Mouse (Mus musculus): ENCODE measurements around the gene A130010J15Rik. TPM values are rescaled to one million over a fixed set of nuclear protein-coding genes. Genes with fewer than 3 reads are reported as not detected.

Gene A130010J15Rik
- polyA plus RNA-seq (2015; fragmentation: Nextera tagmentation; extraction: Ambion mirVana) = 14.2 and 15.7 TPM in 2 replicates

DNA sequence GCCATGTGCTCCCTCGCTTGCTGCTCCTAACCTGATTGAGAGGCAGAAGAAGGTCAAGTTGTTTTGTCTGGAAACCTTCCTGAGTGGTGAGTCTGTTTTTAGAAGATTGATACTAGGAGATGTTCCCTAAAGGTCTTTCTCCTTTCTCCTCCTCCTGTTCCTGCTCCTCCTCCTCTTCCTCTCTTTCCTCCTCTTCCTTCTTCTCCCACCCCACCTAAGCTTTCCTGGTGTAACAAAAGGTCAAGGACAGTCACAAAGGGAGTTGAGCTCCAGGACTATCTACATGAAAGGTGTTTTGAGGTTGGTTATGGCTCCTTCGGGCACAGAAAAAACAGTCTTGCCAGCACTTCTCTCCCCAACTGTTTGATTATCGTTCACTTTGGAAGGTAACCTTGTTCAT lies at the start of gene A130010J15Rik:
Gene A130010J15Rik (plus strand): TSS at position 301 of the 400 bp plus-strand sequence.
- no peak within 1 kb of the TSS for H3K9ac ChIP-seq (replicated peaks)
- H3K4me3 ChIP-seq = no peak within 1 kb of the TSS
- WGBS = 91% methylated on average over 3 of the region's 3 CpGs
- ATAC-seq (replicated peaks) = no peak
- H3K36me3 ChIP-seq = no peaks in the 10 kb centered on the region
- H3K4me2 ChIP-seq (replicated peaks) = no peak within 1 kb of the TSS
- no peak within 1 kb of the TSS for H3K27ac ChIP-seq (replicated peaks)
- no peaks in the 10 kb centered on the region for H3K9me3 ChIP-seq
- peaks cover 17% of the 10 kb centered on the region for H3K4me1 ChIP-seq
- H3K27me3 ChIP-seq = no peaks in the 10 kb centered on the region

DNA sequence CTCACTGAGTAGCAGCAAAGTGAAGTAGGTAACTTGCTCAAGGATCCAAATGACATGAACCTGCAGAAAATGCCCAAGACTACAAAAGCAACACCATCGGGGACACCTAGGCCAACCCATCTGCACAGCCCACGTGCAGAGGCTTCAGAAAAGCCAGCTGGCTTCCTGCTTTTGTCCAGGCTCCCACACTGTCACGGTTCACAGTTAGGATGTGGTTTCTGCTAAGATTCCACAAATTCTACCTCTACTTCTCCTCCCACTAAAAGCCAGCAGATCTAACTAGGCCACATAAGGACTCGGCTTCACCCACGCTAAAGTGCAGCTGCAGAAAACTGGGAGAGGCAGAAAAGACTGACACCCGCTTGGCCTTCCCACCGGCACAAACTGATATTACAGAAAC lies 45.1 kb upstream of the A130010J15Rik start:
- no peak for ATAC-seq (replicated peaks)
- H3K9ac ChIP-seq (replicated peaks) = no peak overlapping the region
- H3K4me2 ChIP-seq (replicated peaks) = no peak overlapping the region
- no peaks in the 10 kb centered on the region for H3K27me3 ChIP-seq
- WGBS = 93% methylated on average over 7 of the region's 7 CpGs
- H3K4me1 ChIP-seq = peaks cover 1% of the 10 kb centered on the region; the same call in 1 of the 2 replicates
- H3K27ac ChIP-seq (replicated peaks) = no peak overlapping the region
- peaks cover 85% of the 10 kb centered on the region for H3K36me3 ChIP-seq
- no peak overlapping the region for H3K4me3 ChIP-seq
- H3K9me3 ChIP-seq = no peaks in the 10 kb centered on the region

DNA sequence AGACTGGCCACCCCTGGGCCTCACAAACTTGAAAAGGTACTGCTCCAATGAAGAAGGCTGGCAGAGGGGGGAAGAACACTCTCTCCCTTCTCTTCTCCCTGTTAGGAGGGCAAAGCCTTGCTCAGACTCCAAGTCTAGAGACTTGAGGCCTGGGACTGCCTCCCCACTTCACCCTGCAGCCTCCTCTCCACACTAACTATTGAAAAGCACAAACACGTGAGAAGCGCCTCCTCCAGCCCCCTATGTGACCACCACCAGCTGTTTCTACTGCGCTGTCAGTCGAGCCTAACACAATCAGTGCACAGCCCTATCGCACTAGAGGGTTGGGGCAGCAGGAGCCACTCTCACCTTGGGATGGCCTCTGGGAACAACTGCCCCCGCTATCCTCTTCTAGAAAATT lies 44.6 kb upstream of the A130010J15Rik start:
- Histone ChIP-seq H3K4me2 (replicated peaks) (no peak overlapping the region), H3K4me3 (no peak overlapping the region), H3K4me1 (peaks cover 5% of the 10 kb centered on the region), H3K9me3 (no peaks in the 10 kb centered on the region), H3K36me3 (peaks cover 83% of the 10 kb centered on the region), H3K27ac (replicated peaks) (no peak overlapping the region), H3K27me3 (no peaks in the 10 kb centered on the region), H3K9ac (replicated peaks) (no peak overlapping the region)
- 96% methylated on average over 6 of the region's 6 CpGs for whole genome bisulfite sequencing
- ATAC-seq (replicated peaks) = no peak

DNA sequence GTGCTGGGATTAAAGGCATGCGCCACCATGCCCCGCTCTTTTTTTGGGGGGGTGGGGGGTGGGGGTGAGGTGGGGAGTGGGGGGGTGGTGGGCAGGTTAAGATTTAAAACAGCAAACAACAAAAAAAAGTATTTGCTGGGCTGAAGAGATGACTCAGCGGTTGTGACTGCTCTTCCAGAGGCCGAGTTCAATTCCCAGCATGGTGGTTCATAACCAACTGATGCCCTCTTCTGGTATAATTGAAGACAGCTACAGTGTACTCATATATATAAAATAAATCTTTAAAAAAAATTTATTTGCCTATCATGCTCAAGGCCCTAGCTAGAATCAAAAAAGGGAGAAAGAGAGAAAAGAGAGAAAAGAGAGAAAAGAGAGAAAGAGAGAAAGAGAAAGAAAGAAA lies 42.0 kb upstream of the A130010J15Rik start:
- no peak overlapping the region for H3K27ac ChIP-seq (replicated peaks)
- H3K4me2 ChIP-seq (replicated peaks) = no peak overlapping the region
- H3K9me3 ChIP-seq = no peaks in the 10 kb centered on the region
- no peaks in the 10 kb centered on the region for H3K27me3 ChIP-seq
- H3K4me1 ChIP-seq = peaks cover 17% of the 10 kb centered on the region
- peaks cover 60% of the 10 kb centered on the region for H3K36me3 ChIP-seq
- 75% methylated on average over 4 of the region's 4 CpGs for WGBS
- no peak for ATAC-seq (replicated peaks)
- H3K4me3 ChIP-seq = no peak overlapping the region
- H3K9ac ChIP-seq (replicated peaks) = no peak overlapping the region

DNA sequence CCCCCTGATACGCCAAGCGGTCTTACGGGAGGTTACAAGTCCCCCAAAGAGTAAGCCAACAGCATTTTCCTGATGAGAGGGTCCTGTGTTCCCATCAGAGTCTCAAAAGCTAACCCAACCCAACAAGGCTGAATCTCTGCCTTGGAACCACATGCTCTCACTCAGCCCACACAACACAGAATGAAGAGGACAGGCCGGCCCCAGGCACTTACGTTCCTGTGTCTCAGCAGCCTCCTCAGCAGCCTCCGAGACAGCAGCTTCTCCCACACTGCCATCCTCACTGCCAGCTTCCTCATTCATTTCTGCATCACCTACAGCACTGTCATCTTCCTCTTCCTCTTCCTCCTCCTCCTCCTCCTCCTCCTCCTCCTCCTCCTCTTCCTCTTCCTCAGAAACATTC lies 39.8 kb upstream of the A130010J15Rik start:
- Histone ChIP-seq H3K9ac (replicated peaks) (no peak overlapping the region), H3K4me1 (peaks cover 17% of the 10 kb centered on the region), H3K36me3 (peaks cover 37% of the 10 kb centered on the region), H3K27me3 (no peaks in the 10 kb centered on the region), H3K27ac (replicated peaks) (no peak overlapping the region), H3K4me3 (no peak overlapping the region), H3K4me2 (replicated peaks) (no peak overlapping the region), H3K9me3 (no peaks in the 10 kb centered on the region)
- no peak for ATAC-seq (replicated peaks)
- 95% methylated on average over 6 of the region's 6 CpGs for WGBS

DNA sequence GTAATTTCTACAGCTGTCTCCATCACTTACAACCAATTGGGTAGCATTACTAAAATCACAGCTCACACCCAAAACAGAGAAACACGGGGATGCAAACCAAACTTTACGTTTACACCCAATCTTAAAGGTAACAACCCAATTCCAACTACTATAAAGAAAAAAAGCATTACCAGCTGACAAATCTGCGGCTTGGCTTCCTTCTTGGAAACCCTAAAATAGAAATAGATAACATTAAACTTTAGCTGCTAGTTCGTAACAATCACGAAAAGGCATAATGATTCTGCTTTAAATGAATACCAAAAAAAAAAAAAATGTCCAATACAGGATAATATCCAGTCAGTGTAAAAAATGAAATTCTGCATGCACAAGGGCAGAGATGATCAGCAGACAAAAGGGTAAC lies 38.5 kb upstream of the A130010J15Rik start:
- peaks cover 25% of the 10 kb centered on the region for H3K36me3 ChIP-seq

GRCm38 (mm10) chr1:193129786-193130455 lies 37.9 kb upstream of the A130010J15Rik start, which contains the start of gene Diexf:
Gene Diexf (minus strand): TSS chr1:193130272.
- H3K4me3 ChIP-seq = peak within 1 kb of the TSS; percentile 86
- ATAC-seq (replicated peaks) = peak; percentile 94
- WGBS = under 1% methylated on average over 61 of the region's 61 CpGs
- H3K9me3 ChIP-seq = no peaks in the 10 kb centered on the region
- peaks cover 17% of the 10 kb centered on the region for H3K4me1 ChIP-seq
- peaks cover 21% of the 10 kb centered on the region for H3K36me3 ChIP-seq
- H3K27me3 ChIP-seq = no peaks in the 10 kb centered on the region
- peak within 1 kb of the TSS; percentile 73 for H3K27ac ChIP-seq (replicated peaks)
- H3K9ac ChIP-seq (replicated peaks) = peak within 1 kb of the TSS; percentile 73
- H3K4me2 ChIP-seq (replicated peaks) = peak within 1 kb of the TSS; percentile 51

More for the DNA sequence above, 38.5 kb upstream of the A130010J15Rik start:
- no peak overlapping the region for H3K27ac ChIP-seq (replicated peaks)
- no peak for ATAC-seq (replicated peaks)
- peak overlapping the region; percentile 73 for H3K9ac ChIP-seq (replicated peaks)
- no peaks in the 10 kb centered on the region for H3K9me3 ChIP-seq
- peaks cover 17% of the 10 kb centered on the region for H3K4me1 ChIP-seq
- H3K4me2 ChIP-seq (replicated peaks) = peak overlapping the region; percentile 51
- WGBS = 33% methylated on average over 5 of the region's 5 CpGs
- peak overlapping the region; percentile 86 for H3K4me3 ChIP-seq
- no peaks in the 10 kb centered on the region for H3K27me3 ChIP-seq

DNA sequence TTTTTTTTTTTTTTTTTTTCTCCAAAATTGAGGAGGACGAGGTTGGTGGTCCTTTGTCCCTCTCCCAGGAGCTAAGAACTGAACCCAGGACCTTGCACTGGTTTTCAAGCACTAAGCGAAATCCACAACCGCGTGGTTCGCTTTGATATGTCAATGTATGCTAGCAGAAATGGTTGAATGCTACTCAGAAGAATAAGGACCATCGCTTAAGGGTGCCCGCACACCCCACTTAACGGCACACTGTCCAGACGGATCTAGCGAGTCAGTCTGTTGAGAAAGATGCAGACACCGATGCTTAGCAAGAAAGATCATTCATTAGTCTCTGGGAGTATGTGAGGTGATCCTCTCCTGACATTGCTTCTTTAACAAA lies 37.4 kb upstream of the A130010J15Rik start:
- ATAC-seq (replicated peaks) = peak; percentile 82
- Histone ChIP-seq H3K27ac (replicated peaks) (peak overlapping the region; percentile 73), H3K4me2 (replicated peaks) (peak overlapping the region; percentile 51), H3K27me3 (no peaks in the 10 kb centered on the region), H3K4me3 (peak overlapping the region; percentile 86), H3K36me3 (peaks cover 19% of the 10 kb centered on the region), H3K9me3 (no peaks in the 10 kb centered on the region), H3K4me1 (peaks cover 17% of the 10 kb centered on the region), H3K9ac (replicated peaks) (peak overlapping the region; percentile 54)
- 23% methylated on average over 11 of the region's 11 CpGs for WGBS

DNA sequence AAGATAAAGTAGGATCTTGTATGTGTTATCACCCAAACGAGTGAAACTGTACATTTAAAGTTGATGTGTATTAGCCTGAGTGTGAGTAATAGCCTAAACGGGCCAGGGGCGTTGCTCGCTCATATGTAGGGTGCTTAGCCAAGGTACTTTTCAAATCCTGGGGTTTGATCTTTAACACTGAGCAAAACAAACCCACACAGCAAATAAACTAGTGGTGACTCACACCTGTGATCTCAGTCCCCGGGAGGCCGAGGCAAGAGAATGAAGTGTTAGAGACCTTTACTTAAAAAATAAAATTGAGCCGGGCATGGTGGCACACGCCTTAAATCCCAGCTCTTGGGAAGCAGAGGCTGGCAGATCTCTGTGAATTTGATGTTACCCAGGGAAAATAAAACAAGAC lies 37.0 kb upstream of the A130010J15Rik start:
- Histone ChIP-seq H3K4me3 (peak overlapping the region; percentile 86; the same call in 1 of the 2 replicates), H3K27me3 (no peaks in the 10 kb centered on the region), H3K27ac (replicated peaks) (peak overlapping the region; percentile 73), H3K4me2 (replicated peaks) (peak overlapping the region; percentile 51), H3K36me3 (peaks cover 19% of the 10 kb centered on the region), H3K9ac (replicated peaks) (peak overlapping the region; percentile 54), H3K4me1 (peaks cover 17% of the 10 kb centered on the region), H3K9me3 (no peaks in the 10 kb centered on the region)
- 88% methylated on average over 8 of the region's 8 CpGs for WGBS
- peak; percentile 28 for ATAC-seq (replicated peaks)

DNA sequence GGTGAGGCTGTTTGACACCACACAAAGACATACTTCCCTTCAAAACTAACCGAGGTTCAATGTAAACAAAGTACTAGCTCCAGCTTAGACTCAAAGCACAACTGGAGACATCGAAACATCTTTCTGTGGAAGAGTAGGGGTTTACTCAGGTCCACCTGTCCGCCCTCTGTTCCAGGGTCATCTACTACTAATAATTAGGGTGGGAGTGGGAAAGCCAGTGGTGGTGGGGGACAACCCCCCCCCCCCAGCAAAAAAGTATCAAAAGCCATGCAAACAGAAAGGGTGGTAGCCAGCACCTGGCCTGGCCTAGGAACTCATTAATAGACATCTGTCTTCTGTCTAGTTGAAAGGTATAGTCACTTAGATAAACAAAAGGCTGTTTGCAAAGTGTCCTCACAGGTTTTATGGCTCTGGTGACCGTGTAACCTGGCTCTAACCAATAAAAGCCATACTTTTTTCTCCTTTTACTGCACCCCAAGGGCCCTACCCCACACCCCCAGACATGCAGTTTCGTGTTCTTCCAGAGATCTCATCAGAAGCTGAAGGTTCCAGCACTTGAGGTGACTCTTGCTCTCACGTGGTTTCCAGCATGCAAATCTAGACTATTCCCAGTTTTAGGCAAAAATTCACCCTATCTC lies 36.4 kb upstream of the A130010J15Rik start:
- Histone ChIP-seq H3K36me3 (peaks cover 17% of the 10 kb centered on the region), H3K4me3 (no peak overlapping the region), H3K27ac (replicated peaks) (no peak overlapping the region), H3K9me3 (no peaks in the 10 kb centered on the region), H3K27me3 (no peaks in the 10 kb centered on the region), H3K9ac (replicated peaks) (no peak overlapping the region), H3K4me2 (replicated peaks) (no peak overlapping the region), H3K4me1 (peaks cover 17% of the 10 kb centered on the region)
- WGBS = 87% methylated on average over 6 of the region's 6 CpGs
- ATAC-seq (replicated peaks) = no peak

- H3K4me3 ChIP-seq = no peak overlapping the region
- no peak overlapping the region for H3K4me2 ChIP-seq (replicated peaks)
- H3K27ac ChIP-seq (replicated peaks) = no peak overlapping the region
- no peak overlapping the region for H3K9ac ChIP-seq (replicated peaks)
- H3K36me3 ChIP-seq = peaks cover 8% of the 10 kb centered on the region; the same call in 1 of the 2 replicates
- H3K9me3 ChIP-seq = no peaks in the 10 kb centered on the region
- H3K4me1 ChIP-seq = peaks cover 17% of the 10 kb centered on the region
- ATAC-seq (replicated peaks) = no peak
- H3K27me3 ChIP-seq = no peaks in the 10 kb centered on the region
These were observed 35.5 kb upstream of the A130010J15Rik start for GRCm38 (mm10) chr1:193132385-193132784.

DNA sequence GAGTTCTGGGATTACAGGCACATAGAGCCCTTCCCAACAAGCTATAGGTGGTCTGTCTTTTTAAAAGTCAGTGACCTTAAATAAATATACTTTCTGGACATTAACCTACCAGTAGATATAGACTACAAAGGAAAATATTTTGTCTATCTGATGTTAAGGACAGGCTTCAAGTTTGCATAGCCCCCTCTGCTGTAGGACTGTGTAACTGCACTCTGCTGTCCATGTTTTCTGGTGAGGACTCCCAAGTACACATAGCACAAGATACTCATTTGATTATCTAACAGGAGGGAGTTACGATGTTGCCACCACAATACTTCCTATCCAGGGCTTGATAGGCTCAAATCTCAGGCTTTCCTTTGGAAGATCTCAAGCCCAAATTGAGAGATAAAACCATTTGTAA lies 34.1 kb upstream of the A130010J15Rik start:
- no peaks in the 10 kb centered on the region for H3K36me3 ChIP-seq
- H3K4me3 ChIP-seq = no peak overlapping the region
- H3K9ac ChIP-seq (replicated peaks) = no peak overlapping the region
- H3K4me1 ChIP-seq = peaks cover 10% of the 10 kb centered on the region
- no peaks in the 10 kb centered on the region for H3K27me3 ChIP-seq
- no peak overlapping the region for H3K4me2 ChIP-seq (replicated peaks)
- WGBS = 80% methylated on average over 1 of the region's 1 CpGs
- H3K9me3 ChIP-seq = no peaks in the 10 kb centered on the region
- no peak for ATAC-seq (replicated peaks)
- no peak overlapping the region for H3K27ac ChIP-seq (replicated peaks)
